Mouse (Mus musculus) lung, postnatal 14 days (tissue): ENCODE data around the gene Pde4dip.

Source experiments
- DNase-seq: peaks from one replicate; pipeline ENCODE4 v3.0.0; 2021

Gene Pde4dip

DNA sequence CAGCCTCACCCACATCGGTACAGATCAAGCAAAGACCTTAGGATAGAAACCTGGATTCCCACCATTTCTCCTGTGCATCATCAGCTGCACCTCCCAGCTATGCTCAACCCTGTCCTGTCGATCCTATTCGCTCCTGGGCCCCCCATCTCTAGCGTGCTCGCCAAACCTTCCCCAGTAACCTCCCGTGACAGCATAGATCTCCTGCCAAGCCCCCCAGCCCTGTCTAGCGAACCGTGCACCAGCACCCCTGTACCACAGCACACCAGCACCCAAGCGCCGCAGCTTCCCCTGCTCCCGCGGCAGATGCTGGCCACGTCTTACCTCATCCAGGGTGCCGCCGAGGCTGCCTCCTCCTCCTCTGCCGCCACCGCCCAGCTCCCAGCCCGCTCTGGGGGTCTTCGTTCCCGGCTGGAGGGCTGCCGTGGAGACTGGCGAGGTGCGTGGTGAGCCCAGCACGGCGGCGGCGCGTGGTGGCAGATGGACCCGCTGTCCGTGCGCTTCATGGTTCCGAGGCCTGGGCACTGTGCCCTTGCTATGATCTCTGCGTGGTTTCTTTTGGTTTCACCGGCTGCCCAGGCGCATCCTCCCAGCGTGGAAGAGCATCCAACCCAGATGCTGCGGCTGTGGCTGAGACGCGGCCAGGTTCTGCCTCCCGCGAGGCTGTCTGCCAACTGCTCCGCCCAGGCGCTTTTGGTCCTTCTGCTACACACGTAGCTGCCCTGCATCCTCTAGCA, at the start of gene Pde4dip:
Gene Pde4dip (minus strand): TSS at position 540 of the 734 bp plus-strand sequence.
- DNase-seq, result no peak

DNA sequence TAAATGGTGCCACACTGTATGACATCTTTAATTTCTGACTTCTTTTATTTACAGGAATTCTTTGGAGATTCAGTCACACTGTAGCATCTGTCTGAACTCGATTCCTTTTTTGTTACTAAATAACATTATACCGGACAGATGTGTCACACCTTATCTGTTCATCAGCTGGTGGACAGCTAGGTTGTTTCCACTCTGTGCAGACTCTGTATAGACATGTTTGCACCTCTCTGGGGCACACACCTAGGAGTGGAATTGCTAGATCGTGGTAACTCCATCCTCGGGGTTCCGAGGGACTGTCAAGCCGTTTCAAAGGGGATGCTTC, 49.4 kb upstream of the Pde4dip start:
- no peak for DNase-seq

DNA sequence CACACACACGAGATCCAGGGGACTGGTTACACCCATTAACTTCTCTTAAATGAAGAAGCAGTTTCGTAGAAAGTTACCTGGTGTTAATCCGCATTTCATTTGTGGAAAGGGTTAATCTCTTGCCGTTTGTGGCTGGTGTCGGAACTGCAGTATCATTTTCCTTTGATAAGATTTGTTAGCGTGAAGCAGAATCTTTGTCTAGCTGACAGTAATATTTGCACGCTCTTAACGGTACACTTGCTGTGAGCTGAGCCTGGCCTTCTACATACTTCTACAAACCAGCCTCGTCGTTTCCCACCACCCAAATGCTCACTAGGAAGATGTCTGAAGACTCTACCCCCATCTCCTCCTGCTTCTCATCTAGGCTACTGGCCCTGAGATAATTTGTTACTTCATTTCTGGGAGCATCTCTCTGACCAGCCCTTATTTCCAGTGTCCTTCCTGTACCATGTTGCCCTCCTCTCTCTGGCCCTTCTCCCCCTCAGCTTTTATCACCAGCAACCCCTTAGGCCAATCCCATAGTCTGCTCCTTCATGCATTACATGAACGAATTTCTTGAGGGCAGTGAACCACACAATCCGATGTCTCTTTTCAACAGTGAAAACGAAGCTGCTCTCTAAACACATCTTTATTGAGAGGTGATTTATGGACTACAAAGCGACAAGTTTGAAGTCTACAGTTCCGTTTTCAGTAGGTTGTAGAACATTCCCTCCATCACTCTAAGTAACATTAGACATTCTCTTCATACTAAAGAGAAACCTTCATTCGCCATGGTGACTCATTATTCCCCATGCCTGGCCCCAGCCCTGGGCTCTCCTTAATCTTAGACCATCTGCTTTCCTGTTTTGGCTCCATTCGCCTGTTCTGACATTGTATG, 48.8 kb upstream of the Pde4dip start:
- no peak for DNase-seq

DNA sequence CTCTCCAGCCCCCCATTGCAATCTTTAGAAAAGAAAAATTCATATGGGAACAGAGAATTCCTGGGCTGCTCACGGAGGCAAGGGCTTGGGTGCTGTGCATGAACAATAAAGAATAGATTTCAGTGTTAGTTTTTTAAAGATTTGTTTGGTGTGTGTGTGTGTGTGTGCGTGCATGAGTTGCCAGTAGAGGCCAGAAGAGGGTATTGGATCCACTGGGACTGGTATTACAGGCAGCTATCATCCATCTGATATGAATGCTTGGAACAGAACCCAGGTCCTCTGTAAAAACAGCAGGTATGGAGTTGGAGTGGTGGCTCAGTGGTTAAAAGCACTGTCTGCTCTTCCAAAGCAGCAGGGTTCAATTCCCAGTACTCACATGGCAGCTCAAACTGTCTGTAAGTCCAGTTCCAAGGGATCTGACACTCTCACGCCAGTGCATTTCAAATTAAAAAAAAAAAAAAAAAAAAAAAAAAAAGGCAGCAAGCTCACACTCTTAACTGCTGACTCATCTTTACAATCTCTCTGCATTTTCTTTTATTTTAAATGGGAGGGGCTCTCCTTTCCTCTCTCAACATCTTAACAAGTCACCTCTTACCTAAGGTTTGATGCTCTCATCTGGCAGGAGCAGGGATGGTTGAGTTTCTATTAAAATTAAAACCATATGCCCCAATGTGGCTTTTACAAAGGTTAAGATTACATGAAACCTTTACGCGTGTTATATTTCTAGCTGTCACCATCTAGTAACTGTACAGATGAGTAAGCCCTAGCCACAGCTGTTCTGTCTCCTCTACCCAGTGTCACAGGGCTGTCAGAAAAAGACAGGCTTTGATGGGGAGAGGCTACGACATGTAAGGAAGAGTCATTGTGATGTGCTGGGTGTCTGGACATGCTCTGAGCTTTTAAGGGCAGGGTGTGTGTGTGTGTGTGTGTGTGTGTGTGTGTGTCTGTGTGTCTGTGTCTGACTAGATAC, 46.1 kb upstream of the Pde4dip start:
- DNase-seq, result no peak

DNA sequence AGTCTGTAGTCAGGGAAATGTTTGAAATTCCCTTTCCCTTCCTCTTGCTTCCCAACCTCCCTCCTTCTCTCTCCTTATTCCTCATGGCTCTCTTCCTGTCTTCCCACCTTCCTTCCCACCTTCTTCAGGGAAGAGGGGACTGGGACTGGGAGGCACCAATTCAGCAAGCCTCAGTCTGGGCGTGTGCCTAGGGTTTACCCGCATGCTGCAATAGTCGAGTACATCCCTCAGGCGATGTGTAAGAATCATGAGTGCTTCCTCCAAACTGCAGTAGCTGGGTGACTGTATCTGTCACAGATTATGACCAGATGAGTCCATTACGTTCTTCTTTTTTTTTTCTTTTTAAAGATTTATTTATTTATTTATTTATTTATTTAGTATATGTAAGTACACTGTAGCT, 45.3 kb upstream of the Pde4dip start:
- DNase-seq, result no peak

DNA sequence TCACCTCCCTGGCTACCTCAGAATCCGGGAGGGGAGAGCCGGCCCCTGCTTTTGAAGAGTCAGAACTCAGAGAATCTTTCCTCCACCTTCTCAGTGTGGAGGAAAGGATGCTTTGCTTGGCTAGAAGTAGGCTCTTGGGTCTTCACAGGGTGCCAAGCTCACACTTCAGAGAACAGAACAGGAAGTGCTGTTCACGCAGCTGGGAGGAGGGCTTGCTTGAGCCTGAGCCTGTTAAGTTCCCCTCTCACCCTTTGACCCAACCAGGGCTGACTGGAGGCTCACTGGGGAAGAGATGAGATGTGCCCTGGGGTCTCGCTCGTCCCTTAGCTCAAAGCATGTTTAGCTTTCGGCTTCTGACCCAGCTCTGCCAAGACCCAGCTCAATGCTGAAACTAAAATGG, 44.7 kb upstream of the Pde4dip start:
- DNase-seq, result no peak

DNA sequence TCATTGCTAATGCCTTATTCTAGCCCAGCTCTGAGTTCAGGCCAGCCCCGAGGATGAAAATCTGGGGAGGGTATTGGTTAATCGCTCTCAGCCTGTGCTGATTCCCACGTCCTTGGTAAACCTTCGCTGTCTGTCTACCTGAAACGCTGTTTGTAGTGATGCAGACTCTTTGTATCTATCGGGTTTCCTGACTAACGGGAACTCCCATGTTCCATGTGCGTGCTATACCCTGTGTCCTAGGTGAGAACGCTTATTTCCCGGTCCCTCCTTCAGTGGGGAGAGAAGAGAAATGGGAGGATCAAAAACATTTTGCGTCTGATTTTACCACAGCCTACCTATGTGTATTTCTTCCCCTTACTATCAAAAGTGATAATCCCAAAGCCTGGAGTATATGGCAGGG, 44.3 kb upstream of the Pde4dip start:
- no peak for DNase-seq

DNA sequence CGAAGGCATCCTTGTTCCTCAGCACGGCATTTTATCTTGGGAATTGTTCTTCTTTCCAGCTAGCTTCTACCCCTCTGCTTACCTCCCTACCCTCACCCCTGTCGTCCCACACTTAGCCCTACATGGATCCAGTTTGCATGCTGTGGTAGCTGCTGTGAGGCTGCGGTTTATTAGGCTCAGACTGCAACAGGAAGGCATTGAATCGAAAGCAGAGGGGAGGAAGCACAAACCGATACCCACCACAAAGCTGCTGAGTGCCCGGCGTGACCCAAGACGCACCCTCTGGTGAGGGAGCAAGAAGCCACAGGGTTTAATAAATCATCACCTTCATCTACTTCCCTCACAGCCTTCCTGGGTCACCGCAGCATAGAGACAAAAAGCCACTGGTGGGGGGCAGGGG, 43.6 kb upstream of the Pde4dip start:
- peak; percentile 37 for DNase-seq

DNA sequence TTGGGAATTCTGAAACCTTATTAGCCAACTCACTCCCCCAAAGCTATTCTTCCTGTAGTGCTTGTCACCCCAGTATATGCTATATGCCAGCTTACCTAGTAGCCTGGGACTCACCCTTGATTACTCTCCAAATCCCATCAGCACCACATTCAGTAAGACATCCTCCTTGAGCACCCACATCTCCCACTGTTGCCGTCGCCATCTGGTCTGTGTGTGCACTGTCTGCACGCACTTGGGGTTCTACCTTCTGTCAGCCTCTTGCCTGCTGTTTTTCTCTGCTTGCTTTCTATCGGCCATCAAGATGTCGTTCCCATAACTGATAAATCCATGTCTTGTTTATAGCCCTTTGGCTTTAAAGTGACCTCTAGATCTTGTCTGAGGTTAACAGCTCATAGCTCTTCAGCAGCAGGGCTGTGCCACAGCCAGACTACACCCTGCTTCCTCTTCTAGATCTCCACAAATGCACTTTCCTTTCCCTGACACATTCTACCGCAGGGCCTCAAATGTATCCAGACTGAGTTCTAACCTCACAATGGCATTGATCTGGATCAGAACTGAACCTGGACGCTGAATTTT, 42.9 kb upstream of the Pde4dip start:
- no peak for DNase-seq

DNA sequence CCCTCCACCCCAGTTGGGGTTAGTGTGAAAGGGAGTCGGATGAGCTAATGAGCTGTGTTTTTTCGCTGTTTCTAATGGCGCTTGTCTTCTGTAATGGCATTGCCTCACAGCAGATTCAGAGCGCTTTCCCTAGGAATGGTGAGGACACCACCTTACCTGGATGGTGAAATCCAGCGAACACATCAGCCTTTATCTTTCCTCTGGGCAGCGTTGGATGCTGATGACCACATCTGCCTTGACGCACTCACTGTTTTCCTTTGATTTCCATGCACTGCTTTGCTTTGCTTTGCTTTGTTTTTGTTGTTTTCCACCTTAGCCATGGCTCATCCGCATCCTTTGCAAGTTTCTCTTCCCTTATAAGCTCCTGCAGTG, 42.3 kb upstream of the Pde4dip start:
- no peak for DNase-seq

DNA sequence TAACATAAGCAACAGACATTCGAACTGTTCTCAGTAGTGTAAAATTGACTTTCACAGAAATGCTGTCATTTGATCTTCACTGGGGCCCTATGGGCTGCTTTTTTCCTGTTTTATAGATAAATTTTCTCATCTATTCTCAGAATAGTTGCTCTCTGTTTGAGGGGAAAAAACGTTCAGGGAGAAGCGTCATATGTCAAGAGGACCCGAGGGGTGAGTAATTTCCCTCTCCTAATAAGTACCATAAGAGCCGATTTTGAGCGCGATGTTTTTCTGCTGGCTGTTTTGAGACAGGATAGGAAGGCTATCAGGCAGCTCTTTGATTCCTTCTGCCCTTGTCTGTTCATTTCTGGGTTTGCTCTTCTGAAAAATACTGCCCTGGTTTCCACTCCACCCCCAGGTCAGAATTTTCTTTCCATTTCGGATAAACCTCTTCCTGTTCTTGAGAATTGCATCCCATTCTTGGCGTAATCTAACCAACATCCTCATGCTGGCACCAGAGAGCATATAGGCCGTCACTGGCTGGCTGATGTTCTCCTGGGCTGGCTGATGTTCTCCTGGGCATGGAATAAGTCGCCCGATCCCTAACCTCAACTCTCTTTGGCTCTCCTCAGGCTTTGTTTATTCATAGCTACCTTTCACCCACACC, 41.8 kb upstream of the Pde4dip start:
- no peak for DNase-seq

DNA sequence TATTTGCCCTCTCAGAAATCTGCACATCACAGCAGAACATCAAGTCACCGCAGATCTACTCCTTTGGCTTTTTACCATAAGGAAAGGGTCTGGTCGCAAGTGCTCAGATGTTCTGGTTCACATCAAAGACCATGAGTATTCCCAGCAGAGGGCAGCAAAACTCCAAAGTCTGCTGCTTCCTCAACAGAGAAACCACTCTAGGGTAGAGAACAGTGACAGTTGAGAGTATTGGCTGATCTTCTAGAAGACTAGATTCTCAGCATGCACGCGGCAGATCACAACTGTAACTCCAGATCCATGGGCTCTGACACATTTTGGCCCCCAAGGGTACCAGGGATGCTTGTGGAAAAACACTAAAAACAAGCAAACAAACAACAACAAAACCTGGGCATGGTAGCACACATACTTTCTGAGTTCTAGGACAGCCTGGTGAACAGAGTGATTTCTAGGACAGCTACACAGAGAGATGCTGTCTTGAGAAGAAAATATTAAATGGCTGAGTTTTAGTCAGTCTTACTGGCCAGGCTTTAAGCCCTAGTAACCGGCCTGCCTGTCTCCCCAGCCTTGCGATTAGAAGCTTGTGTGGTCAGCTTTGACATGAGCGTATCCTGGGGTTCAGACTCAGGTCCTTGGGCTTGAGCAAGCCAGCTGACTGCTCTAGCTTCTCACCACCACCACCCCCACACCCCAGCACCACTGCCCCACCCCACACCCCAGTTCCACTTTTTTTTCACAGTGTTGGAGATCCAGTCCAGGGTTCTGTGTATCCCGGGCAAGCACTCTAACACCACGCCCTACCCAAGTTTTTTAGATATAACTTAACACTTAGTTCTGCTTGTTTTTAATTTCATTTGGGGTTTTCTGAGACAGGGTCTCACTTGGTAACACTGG, 40.7 kb upstream of the Pde4dip start:
- DNase-seq, result peak; percentile 91

DNA sequence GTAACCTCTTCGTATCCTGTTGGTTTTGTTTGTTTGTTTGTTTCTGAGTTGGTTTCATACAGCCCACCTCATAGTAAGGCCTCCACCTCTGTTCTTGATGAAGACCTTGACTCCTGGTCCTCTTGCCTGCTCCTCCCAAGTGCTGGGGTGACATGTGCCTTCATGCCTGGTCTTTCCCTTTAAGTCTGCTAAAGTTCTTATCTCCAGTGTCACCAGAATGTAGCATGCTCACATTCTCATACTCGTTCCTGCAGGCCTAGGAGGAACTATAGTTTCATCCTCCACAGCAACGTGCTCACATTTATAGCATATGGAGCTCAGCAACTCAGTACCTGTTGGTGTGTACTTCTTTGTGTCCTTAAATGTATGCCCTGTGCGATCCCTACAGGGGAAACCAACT, 38.8 kb upstream of the Pde4dip start:
- DNase-seq, result no peak

DNA sequence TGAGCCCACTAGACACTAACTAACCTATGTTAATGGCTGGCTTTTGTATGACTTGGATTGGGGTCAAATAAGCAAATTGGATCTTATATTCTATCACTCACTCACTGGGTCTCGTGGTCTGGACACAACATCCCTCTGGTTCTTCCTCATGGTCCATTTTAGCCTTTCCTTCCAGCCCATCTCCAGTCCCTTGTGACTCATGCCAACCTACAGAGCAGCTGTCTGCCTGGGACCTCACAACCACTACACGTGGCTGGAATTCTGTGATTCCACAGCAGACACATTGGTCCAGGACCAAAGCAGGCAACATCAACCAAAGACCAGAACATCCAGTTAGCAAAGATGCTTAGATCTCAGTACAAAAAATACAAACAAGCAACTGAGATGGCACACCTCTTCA, 36.7 kb upstream of the Pde4dip start:
- no peak for DNase-seq

DNA sequence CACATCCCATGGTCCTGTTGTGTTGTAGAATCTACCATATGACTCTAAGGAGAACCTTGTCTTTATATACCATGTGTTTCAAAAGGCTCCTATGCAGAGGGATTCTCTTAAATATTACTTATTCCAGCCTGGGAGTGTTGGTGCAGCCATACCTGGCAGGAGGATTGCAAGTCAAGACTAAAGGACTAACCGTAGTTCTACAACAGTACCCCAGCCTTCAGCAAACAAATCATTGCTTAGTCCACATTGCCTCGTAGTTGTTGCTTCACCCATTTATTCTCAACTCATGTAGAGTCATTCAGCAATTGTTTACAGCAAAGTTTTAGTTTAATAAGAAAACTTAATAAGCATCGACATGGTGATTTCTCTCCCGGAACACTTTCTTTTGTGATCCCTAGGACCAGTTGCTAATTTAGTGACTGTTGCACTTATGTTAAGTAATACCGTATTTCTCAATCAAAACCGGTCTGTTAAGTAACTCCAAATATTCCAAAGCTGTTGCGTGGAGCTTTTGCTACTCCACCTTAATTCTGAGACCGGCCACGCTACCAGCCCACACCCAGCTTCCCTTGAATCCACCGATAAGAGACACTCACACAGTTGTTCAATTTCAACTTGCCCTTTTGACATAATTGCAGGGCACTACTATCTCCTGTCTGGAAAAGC, 30.5 kb upstream of the Pde4dip start:
- no peak for DNase-seq

DNA sequence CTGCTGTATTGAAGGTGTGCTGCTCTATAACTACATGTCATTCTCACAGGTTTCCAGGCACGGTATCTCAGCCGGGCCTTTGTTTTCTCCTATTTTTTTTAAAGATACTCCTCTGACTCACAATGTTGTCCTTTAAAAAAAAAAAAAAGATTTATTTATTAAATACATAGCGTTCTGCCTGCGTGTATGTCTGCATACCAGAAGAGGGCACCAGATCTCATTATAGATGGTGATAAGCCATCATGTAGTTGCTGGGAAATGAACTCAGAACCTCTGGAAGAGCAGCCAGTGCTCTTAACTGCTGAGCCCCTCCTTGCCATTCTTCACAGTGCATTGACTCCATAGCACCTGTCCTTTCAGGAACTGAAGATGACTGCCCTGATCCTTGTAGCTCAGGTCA, 26.6 kb upstream of the Pde4dip start:
- DNase-seq, result no peak

DNA sequence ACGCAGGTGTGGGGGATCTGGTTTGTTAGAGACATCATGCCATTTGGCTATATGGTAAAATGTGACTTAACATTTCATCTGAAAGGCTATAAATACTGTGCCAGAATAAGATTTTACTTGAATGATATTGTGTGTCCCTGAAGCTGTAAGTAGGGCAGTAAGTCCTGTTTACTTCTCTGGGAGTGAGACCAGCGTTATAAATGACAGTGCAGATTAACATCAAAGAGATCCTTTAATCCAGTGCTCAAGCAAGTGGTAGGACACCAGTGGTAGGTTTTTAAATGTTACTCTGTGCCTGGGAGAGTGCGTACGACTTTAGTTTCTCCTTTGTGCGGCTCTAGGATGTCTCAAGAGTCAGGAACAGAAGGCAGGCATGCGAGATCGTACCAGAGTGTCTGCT, 22.6 kb upstream of the Pde4dip start:
- no peak for DNase-seq

DNA sequence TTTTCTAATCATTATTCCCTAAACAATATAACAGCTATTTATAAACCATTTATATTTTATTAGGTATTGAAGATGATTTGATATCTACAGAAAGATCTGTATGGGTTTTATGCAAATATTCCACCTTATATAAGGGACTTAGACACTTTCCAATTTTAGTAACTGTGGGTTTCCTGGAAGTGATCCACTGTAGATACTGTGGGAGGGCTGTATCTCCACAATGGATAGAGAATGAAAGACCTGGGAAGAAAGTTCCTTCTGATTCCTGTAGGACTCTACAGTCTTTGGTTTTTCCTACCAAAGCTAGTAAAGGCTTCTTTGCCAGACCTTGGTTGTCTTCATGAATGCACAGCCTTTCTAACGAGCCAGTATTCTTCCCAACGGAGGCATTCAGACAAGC, 21.2 kb upstream of the Pde4dip start:
- no peak for DNase-seq

DNA sequence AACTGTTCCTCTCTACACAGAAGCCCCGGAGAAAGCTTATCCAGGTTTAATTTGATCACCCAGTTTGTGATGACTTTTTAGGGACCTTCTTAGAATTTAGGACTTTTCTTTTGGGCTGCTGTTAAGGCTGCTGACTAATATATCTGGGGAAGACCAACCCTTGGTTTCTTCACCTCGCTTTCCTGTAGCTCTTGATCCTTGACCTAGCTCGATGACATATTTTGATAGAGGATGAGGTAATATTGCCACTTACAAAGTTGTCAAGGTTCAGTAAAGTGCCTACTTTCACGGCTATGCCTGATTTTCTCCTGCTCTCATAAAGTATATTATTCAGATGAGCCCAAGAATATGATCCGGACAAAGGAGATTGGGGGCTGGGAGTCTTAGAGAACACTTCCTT, 13.1 kb upstream of the Pde4dip start:
- no peak for DNase-seq

DNA sequence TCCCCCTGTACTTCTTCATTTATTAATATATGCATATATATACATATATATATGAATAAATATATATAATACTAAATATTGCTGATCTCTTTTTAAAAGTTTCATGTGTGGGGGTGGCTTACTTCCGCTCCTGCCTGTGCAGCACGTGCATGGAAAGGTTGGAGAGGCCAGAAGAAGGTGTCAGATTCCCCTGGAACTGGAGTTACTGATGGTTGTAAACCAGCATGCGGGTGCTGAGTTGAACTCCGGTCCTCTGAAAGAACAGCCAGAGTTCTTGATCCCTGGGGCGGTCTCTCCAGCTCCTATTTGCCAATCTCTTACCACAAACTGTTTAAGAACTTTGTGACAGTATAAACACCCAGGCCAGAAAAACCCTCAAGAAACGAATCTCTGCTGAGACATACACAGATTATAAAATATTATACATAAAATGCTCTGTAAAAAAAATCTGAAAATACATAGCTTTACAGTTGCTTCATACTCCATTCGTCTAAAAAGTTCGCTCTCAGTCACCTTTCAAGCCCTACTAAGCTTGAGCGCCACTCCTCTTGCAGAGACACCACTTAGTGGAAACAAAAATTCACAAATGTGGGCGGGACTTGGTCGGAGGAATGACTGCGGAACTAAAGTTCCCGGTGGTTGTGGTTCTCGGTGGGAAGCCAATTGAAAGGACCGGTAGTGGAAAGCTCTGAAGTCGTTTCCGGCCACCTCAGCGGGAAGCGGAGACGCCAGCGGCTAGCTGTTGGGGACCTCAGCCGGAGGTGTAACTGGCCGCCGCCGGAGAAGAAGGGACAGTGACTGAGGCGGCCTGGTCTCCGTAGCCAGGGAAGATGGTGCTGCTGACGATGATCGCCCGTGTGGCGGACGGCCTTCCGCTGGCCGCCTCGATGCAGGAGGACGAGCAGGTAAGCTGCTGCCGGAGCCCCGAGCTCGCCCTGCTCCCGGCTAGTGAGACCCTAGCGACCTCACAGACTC, 12.3 kb upstream of the Pde4dip start, which contains the start of gene Sec22b:
Gene Sec22b (plus strand): TSS at position 675 of the 975 bp plus-strand sequence.
- DNase-seq, result peak; percentile 90
